Mouse (Mus musculus) gastrocnemius, adult 18-20 months (tissue): ENCODE data around the gene Lmo7. TPM values are rescaled to one million over a fixed set of nuclear protein-coding genes. Genes with fewer than 3 reads are reported as not detected.

Experiments
- DNase-seq: peaks from one replicate; pipeline ENCODE4 v3.0.0; 2021; ENCODE audit warnings: low spot score
- total RNA-seq, 2 experiments: library from RNA; stranded (reverse); gene quantifications; 2 replicates each; pipeline ENCODE4 v1.2.3; 2021

Gene Lmo7
- total RNA-seq, 2 experiments from 2014 or later, result 60.0 to 72.5 TPM

GRCm38 (mm10) chr14:101942971-101943370 is 213.2 kb downstream of the Lmo7 start:
- DNase-seq, result peak; percentile 58

DNA sequence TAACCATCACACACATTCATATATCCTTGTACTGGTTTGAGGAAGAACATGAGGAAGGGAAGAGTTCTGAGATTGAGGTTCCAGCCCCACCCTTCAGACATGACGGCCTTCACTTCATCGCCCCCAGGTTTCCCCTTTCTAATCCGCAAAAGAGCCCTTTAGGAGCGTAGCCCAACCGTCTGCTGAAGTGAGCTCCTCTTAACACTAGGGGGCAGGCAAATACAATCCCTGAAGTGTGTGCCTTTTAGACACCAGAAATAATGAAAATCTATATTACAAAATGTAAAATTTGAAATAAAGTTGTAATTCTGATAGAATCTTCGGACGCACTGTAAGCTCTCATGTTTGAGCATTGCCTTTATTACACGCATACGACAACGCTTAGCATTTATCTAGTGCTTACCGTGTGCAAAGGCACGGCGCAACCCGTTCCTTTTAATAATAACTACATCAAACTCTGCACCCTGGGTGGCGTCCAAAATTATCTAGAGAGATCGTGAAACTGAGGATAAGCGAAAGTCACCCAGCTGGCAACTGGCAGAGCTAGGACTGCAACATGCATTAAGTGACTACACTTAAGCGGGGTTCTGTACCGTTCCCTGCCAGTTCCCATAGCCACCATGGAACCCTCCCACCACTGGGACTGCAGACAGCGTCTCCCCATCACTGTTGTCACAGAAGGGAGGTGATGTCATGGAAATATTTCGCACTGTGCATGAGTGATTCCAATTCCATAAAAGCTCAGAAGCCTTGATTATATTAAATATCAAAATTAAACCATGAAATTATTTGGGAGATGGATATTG is 217.2 kb downstream of the Lmo7 start:
- DNase-seq, result peak; percentile 17

- DNase-seq, result peak; percentile 56
Measured at GRCm38 (mm10) chr14:101949114-101949513, 219.4 kb downstream of the Lmo7 start.

DNA sequence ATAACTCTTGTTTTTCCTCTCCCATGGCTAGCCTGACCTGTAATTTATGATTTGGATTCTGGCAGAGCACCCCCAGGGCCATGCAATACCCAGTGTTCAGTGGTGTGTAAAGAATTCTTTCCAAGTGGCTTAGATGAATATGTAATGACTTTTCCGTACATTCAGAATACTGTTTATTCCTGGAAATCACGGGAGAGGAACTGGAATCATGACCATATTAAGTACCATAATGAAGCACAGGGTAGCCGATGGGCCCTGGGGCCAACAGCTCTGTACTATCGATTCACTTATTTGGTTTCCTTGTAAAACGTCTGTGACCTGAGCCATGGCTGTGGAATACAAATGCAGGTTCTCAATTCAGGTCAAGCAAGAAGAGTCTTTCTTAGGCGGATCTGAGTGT is 221.3 kb downstream of the Lmo7 start:
- no peak for DNase-seq

- no peak for DNase-seq
Measured at GRCm38 (mm10) chr14:101953793-101954468, 224.2 kb downstream of the Lmo7 start.

DNA sequence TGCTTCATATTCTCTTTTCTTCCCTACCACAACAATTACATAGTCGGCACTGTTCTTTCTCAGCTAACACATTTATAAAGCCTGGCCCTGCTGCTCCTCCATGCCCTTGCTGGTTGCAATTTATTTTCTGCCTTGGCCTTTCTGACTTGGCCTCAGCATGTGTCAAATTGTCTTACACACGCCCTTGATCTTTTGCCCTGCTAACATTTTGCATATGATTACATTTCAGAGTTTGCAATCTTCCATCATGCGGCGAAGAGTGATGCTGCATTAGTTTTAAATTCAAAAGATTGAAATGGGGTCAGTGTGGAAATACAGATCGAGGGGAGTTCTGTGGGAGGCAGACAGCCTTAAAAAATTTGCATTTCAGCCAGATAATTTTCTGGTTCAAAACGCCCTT is 234.6 kb downstream of the Lmo7 start:
- no peak for DNase-seq

GRCm38 (mm10) chr14:101964956-101965355 is 235.2 kb downstream of the Lmo7 start:
- DNase-seq, result no peak

DNA sequence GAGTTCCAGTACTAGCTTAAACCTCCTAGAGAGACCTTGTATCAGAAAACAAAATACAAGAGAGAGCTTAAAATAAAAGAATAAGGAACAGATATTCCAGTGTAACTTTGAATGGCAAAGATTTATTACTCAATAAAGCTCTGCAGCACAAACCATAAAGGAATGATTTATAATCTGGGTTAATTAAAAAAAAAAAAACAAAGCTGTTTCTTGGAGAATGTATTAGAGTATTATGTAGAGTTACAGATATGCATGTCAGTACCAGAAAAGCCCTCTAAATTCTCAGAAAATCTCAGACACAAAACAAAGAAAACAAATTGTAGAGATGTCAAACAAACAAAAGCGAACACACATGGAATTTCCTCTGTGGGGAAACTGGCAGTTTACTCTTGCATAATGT is 243.0 kb downstream of the Lmo7 start:
- DNase-seq, result no peak

GRCm38 (mm10) chr14:101973171-101973570 is 243.4 kb downstream of the Lmo7 start:
- DNase-seq, result no peak

DNA sequence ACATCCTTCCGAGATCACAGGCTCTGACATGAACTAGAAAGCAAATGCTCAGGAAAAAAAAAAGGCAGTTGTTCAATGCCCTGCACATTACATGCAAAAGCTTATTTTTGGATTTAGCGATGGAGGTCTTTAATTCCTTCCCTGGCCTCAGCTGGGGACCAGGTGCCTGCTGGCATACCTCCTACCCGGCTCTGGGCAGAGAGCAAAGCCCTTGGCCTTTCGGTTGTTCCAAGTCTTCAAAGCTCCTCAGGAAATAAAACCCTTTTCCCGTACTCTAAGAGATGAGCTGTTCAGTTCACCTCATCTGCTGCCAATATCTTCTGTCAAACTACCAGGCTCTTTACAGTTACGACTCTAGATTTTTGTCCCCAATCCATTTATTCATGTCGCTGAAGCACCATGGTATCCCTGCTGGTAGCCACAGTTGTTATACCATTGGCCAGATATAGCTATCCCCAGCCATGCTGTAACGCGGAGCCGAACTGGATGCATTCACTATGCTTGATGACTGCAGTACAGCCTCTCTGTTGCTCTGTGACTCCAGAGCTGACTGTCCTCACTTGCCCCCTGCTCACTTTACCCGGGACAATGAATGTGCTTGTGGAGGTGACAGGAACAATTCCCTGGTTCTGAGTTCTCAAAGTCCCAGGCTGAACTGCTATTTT is 246.4 kb downstream of the Lmo7 start:
- no peak for DNase-seq

Other genes with a start within 250 kb of the Lmo7 start
- 10 to 100 TPM; 39.6 to 46.6 TPM for gene Tbc1d4, start 120.8 kb upstream of the Lmo7 start, total RNA-seq
- 10 to 100 TPM; 12.5 to 16.7 TPM for gene Commd6, start 89.3 kb upstream of the Lmo7 start, total RNA-seq
- gene Uchl3, start 76.0 kb upstream of the Lmo7 start, total RNA-seq, result 10 to 100 TPM; 29.8 to 30.0 TPM
- not detected for gene Gm9922, start 143 bp upstream of the Lmo7 start, total RNA-seq